Mouse (Mus musculus): ENCODE measurements around the gene Cracr2b. TPM values are rescaled to one million over a fixed set of nuclear protein-coding genes. Genes with fewer than 3 reads are reported as not detected.

Cracr2b gene
- total and polyA plus RNA-seq, 2 experiments from 2014 or later: 6.7 to 7.2 TPM

DNA sequence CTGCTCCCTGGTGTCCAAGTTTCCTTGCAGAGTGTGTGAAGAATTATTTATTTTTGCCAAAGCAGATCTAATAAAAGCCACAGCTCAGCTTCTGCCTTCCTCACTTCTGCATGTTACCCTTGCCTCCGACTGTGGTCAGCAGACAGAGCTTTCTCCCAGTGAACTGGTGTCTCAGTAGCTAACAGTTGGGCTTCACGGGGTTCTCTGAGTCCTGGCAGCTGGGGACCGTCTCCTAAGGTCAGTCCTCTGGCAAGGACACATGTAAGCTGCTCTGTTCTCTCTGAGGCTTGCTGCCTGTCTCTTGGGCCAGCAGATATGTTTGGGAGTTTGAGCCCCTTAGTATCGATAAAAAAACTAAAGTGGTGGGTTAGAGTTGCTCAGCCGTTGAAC is 898 bp upstream of the Cracr2b start:
- TF ChIP-seq CTCF (IDR thresholded peaks at IDR 0.05; ENCODE audit: low read depth): no peak
- 77% methylated on average over 5 of the region's 5 CpGs for WGBS
- H3K27me3 ChIP-seq (ENCODE audit: insufficient read depth, low read length): peaks cover 36% of the 10 kb centered on the region

DNA sequence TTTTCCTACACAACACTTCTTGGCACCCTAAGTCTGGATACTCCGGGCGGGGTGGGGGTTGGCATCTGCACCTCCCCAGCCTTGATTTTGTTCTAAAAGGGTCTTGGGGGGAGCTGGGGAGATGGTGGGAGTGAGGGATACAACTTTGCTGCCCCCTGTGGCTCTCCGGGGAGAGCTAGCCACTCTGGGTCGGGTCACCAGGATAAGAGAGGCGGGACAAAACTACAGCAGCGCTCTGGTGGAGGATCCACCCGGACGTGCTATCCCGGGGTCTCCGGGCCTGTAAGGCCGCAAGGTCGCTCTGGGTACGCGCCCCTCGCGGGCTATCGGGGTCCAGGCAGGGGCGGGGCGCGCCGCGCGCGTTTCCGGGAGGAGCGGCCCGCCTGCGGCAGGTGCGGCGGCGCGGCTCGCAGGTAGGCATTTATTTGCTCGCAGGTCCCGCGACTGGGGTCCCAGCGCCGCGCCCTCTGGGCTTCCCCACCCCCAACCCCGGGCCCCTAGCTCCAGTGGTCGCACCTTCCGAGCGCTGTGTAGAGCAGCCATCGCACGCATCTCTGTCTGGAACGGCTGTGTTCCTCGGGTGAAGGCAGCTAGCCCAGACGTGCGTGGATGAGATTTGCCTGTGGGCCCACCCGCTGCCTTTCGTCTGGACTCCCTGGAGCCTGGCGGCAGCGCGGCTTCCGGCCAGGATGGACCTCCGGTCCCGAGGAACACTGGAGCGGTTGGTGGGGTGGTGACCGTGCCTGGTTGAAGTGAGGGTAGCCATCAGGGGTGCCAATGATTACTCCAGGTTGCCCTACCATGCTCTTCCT is 833 bp downstream of the Cracr2b start:
- DNase-seq (no peak), ATAC-seq (no peak)
- peaks cover 48% of the 10 kb centered on the region for H3K27me3 ChIP-seq (ENCODE audit: insufficient read depth, low read length)
- H3K36me3 ChIP-seq (ENCODE audit: insufficient read depth): peaks cover 16% of the 10 kb centered on the region
- peaks cover under 1% of the 10 kb centered on the region; the same call in 1 of the 2 replicates for H3K4me1 ChIP-seq (ENCODE audit: insufficient read depth)
- peak overlapping the region; percentile 45 for H3K9ac ChIP-seq
- TF ChIP-seq CTCF (IDR thresholded peaks at IDR 0.05; ENCODE audit: low read depth): no peak; the same call in 1 of the 2 replicates
- H3K9me3 ChIP-seq (ENCODE audit: low read length): no peaks in the 10 kb centered on the region
- H3K27ac ChIP-seq (ENCODE audit: low read depth, low read length): no peak overlapping the region
- 3% methylated on average over 57 of the region's 59 CpGs for WGBS
- peak overlapping the region; percentile 68 for H3K4me2 ChIP-seq (ENCODE audit: low read depth)
- H3K4me3 ChIP-seq (ENCODE audit: low read depth, low read length): peak overlapping the region; percentile 34

More for the DNA sequence above, 898 bp upstream of the Cracr2b start:
- H3K9me3 ChIP-seq (ENCODE audit: low read length): no peaks in the 10 kb centered on the region
- DNase-seq (no peak), ATAC-seq (no peak)
- no peak overlapping the region for H3K4me3 ChIP-seq (ENCODE audit: low read depth, low read length)
- no peak overlapping the region for H3K4me2 ChIP-seq (ENCODE audit: low read depth)
- no peak overlapping the region for H3K9ac ChIP-seq
- H3K36me3 ChIP-seq (ENCODE audit: insufficient read depth): peaks cover 16% of the 10 kb centered on the region
- H3K4me1 ChIP-seq (ENCODE audit: insufficient read depth): peaks cover 9% of the 10 kb centered on the region
- H3K27ac ChIP-seq (ENCODE audit: low read depth, low read length): no peak overlapping the region

DNA sequence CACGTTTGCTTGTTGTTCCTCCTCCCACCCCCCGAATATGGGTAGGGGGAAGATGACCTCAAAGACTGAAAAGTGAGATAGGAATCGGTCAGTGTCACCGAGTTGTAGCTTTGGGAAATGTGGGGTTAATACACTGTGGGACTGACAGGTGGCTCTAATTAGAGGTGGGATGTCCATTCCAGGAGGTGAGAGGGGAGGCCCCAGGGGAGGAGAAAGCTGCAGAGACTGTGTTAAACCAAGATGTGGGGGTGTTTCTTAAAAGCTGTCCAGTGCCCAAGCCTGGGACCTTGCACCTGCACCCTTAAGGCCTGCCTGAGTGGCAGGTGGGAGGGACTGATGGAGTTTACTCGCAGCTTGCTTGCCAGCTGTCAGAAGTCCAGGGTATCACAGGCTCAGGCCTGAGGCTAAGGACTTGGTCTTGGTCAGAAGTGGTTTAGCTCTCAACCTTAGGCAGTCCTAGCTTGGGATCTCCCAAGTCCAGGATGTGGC is 1.5 kb downstream of the Cracr2b start:
- no peak for TF ChIP-seq CTCF (IDR thresholded peaks at IDR 0.05; ENCODE audit: low read depth)
- H3K27ac ChIP-seq (ENCODE audit: low read depth, low read length): no peak overlapping the region
- WGBS: 21% methylated on average over 5 of the region's 5 CpGs
- peaks cover 16% of the 10 kb centered on the region for H3K36me3 ChIP-seq (ENCODE audit: insufficient read depth)
- peak overlapping the region; percentile 34; the same call in 1 of the 2 replicates for H3K4me3 ChIP-seq (ENCODE audit: low read depth, low read length)
- peaks cover 6% of the 10 kb centered on the region; the same call in 1 of the 2 replicates for H3K4me1 ChIP-seq (ENCODE audit: insufficient read depth)
- H3K9me3 ChIP-seq (ENCODE audit: low read length): no peaks in the 10 kb centered on the region
- no peak for DNase-seq
- peak overlapping the region; percentile 45; the same call in 1 of the 2 replicates for H3K9ac ChIP-seq
- peaks cover 48% of the 10 kb centered on the region for H3K27me3 ChIP-seq (ENCODE audit: insufficient read depth, low read length)
- peak overlapping the region; percentile 68 for H3K4me2 ChIP-seq (ENCODE audit: low read depth)
- no peak for ATAC-seq

DNA sequence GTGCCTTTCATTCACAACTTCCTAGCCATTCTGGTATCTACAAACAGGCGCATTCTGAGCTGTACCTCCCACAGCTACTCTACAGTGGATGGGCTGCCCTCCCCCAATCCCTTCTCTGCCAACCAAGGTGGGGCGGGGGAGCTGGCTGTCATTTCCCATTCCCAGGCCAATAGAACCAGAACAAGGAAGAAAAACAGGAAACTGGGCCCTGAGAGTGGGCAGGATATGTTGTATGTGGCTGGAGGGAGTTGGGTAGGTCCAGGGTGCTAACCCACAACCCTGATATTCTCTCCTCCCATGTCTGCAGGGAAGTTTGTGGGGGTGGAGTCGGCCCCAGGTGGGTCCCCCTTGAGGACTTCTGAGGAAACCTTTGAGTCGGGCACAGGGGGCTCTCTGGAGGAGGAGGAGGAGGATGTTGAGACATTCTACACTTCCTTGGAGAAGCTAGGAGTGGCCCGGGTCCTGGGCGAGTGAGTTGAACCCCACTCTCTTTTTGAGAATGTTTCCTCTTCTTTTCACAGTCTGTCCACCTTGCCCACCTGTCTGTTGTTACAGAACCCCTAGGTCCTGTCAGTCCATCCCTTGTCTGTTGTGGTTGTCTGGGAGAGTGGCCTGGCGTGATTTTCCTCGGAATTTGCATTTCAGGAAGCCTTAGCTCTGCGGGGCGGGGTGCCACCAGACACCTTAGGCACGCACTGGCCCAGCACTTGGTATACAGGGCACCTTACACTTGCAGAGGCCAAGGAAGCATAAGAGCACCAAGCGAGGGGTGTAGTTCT is 3.1 kb downstream of the Cracr2b start:
- ATAC-seq (no peak), DNase-seq (no peak)
- Histone ChIP-seq H3K4me3 (ENCODE audit: low read depth, low read length) (no peak overlapping the region), H3K27me3 (ENCODE audit: insufficient read depth, low read length) (peaks cover 48% of the 10 kb centered on the region), H3K4me2 (ENCODE audit: low read depth) (peak overlapping the region; percentile 24), H3K9me3 (ENCODE audit: low read length) (no peaks in the 10 kb centered on the region), H3K4me1 (ENCODE audit: insufficient read depth) (peaks cover 15% of the 10 kb centered on the region; the same call in 1 of the 2 replicates), H3K9ac (no peak overlapping the region), H3K36me3 (ENCODE audit: insufficient read depth) (peaks cover 12% of the 10 kb centered on the region), H3K27ac (ENCODE audit: low read depth, low read length) (no peak overlapping the region)
- WGBS: 23% methylated on average over 12 of the region's 12 CpGs
- TF ChIP-seq CTCF (IDR thresholded peaks at IDR 0.05; ENCODE audit: low read depth): no peak

DNA sequence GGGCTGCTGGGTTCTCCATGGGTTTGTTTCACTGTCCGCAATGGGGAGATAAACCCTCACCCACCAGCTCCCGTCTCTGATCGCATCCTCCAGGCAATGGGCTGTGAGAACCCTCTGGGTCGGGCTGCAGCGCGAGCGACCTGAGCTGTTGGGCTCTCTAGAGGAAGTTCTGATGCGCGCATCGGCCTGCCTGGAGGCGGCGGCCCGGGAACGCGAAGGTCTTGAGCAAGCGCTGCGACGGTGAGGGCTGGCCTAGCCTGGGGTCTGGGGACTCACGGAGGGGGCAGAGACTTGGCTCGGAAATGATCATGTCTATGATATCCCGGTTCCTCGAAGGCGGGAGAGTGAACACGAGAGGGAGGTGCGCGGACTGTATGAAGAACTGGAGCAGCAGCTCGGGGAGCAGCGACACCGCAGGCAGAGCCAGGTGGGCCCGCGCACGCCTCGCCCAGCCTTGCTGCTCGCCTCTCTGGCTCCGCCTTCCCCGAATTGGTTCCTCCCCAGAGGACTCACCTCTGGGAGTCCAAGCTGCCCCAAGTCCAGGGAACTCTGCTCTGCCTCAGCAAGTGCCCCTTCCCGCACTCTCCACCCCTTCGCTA is 3.8 kb downstream of the Cracr2b start:
- no peak overlapping the region for H3K9ac ChIP-seq
- H3K4me2 ChIP-seq (ENCODE audit: low read depth): peak overlapping the region; percentile 24
- ATAC-seq (no peak), DNase-seq (no peak)
- 8% methylated on average over 38 of the region's 38 CpGs for WGBS
- H3K4me3 ChIP-seq (ENCODE audit: low read depth, low read length): peak overlapping the region; percentile 16
- H3K9me3 ChIP-seq (ENCODE audit: low read length): no peaks in the 10 kb centered on the region
- no peak for TF ChIP-seq CTCF (IDR thresholded peaks at IDR 0.05; ENCODE audit: low read depth)
- H3K27ac ChIP-seq (ENCODE audit: low read depth, low read length): no peak overlapping the region
- H3K27me3 ChIP-seq (ENCODE audit: insufficient read depth, low read length): peaks cover 48% of the 10 kb centered on the region
- peaks cover 8% of the 10 kb centered on the region for H3K36me3 ChIP-seq (ENCODE audit: insufficient read depth)
- peaks cover 19% of the 10 kb centered on the region; the same call in 1 of the 2 replicates for H3K4me1 ChIP-seq (ENCODE audit: insufficient read depth)

DNA sequence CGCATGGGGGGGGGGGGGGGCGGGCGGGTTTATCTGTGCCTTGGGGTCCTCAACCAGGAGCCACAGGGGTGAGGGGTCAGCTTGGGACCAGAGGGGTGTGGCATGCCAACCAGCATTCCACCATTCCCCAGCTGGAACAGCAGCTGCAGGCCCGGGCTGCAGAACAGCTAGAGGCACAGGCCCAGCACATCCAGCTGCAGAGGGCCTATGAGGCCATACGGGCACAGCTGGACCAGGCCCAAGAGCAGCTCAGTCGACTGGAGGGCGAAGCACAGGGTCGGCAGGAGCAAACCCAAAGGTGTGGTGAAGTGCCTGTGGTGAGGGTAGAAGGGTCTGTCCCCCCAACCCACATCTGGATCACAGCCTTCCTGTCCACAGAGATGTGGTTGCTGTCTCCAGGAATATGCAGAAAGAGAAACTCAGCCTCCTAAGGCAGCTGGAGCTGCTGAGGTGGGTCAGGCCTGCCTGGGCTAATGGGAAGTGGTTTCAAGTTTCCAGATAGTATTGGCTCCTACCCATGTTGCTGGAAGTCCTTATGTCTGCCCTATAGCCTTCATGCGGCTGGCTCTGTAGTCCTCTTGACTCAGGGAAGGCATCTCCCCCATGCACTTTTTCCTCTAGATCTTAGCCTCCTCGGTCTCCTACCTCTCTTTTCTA is 4.6 kb downstream of the Cracr2b start:
- DNase-seq (no peak), ATAC-seq (no peak)
- Histone ChIP-seq H3K9me3 (ENCODE audit: low read length) (no peaks in the 10 kb centered on the region), H3K4me1 (ENCODE audit: insufficient read depth) (peaks cover 19% of the 10 kb centered on the region; the same call in 1 of the 2 replicates), H3K36me3 (ENCODE audit: insufficient read depth) (peaks cover 10% of the 10 kb centered on the region), H3K4me3 (ENCODE audit: low read depth, low read length) (no peak overlapping the region), H3K4me2 (ENCODE audit: low read depth) (peak overlapping the region; percentile 24; the same call in 1 of the 2 replicates), H3K9ac (0 out of 2 replicates have a peak overlapping the region, but pooled peaks have one; percentile 3), H3K27ac (ENCODE audit: low read depth, low read length) (no peak overlapping the region), H3K27me3 (ENCODE audit: insufficient read depth, low read length) (peaks cover 48% of the 10 kb centered on the region)
- 47% methylated on average over 8 of the region's 10 CpGs for WGBS
- no peak for TF ChIP-seq CTCF (IDR thresholded peaks at IDR 0.05; ENCODE audit: low read depth)
